Comparison of ENCODE assay signal across 13 mouse cellular contexts in genomic region chr6:125378621-125379020, GRCm38 (mm10). TPM values are rescaled to one million over a fixed set of nuclear protein-coding genes. Genes with fewer than 3 reads are reported as not detected.
DNase-seq lines count a peak whose midpoint lies in the region; ATAC-seq and TF ChIP-seq lines count a peak whose summit lies in the region.
"Had no signal": no experiment of that assay in that cellular context is flagged by ENCODE, and none has a peak within 500 bp of the region (broad histone marks: within the 10 kb centered on the region; RNA-seq: fewer than 3 reads in every experiment).

No protein-coding gene starts in this region.

- H3K9me3 ChIP-seq in heart, embryonic 16.5 days (replicated peaks; ENCODE audit: control insufficient read depth, low read length): no peaks in the 10 kb centered on the region
- no peaks in the 10 kb centered on the region for H3K9me3 ChIP-seq in megakaryocyte, embryonic 14.5 days
- no peaks in the 10 kb centered on the region for H3K9me3 ChIP-seq in intestine, postnatal 0 days (ENCODE audit: control insufficient read depth)
- no peaks in the 10 kb centered on the region for H3K9me3 ChIP-seq in stomach, embryonic 15.5 days
- H3K9me3 ChIP-seq: midbrain, embryonic 15.5 days; neural tube, embryonic 15.5 days had no signal

- H3K36me3 ChIP-seq in heart, embryonic 16.5 days (ENCODE audit: control insufficient read depth, insufficient read depth): no peaks in the 10 kb centered on the region
- H3K36me3 ChIP-seq in megakaryocyte, embryonic 14.5 days (replicated peaks; ENCODE audit: low read length): no peaks in the 10 kb centered on the region
- peaks cover 29% of the 10 kb centered on the region; the same call in 1 of the 2 replicates for H3K36me3 ChIP-seq in intestine, postnatal 0 days (ENCODE audit: control insufficient read depth, insufficient read depth)
- no peaks in the 10 kb centered on the region for H3K36me3 ChIP-seq in stomach, embryonic 15.5 days
- H3K36me3 ChIP-seq: midbrain, embryonic 15.5 days; neural tube, embryonic 15.5 days had no signal

- 15% methylated on average over 6 of the region's 6 CpGs for WGBS in heart, embryonic 16.5 days
- WGBS in intestine, postnatal 0 days: 41% methylated on average over 6 of the region's 6 CpGs
- 34% methylated on average over 6 of the region's 6 CpGs for WGBS in stomach, embryonic 15.5 days

- no peak overlapping the region for H3K9ac ChIP-seq in heart, embryonic 16.5 days (ENCODE audit: low read length)
- H3K9ac ChIP-seq in intestine, postnatal 0 days (ENCODE audit: low read depth, low read length): 0 out of 2 replicates have a peak overlapping the region, but pooled peaks have one; percentile 22
- H3K9ac ChIP-seq in stomach, embryonic 15.5 days: no peak overlapping the region
- H3K9ac ChIP-seq: lung, embryonic 14.5 days; midbrain, embryonic 15.5 days; neural tube, embryonic 15.5 days had no signal

- peaks cover 57% of the 10 kb centered on the region for H3K27me3 ChIP-seq in heart, embryonic 16.5 days (ENCODE audit: control insufficient read depth, insufficient read depth, low read length)
- peaks cover 46% of the 10 kb centered on the region for H3K27me3 ChIP-seq in megakaryocyte, embryonic 14.5 days (replicated peaks)
- H3K27me3 ChIP-seq in intestine, postnatal 0 days (replicated peaks; ENCODE audit: control insufficient read depth, insufficient read depth, low read length): no peaks in the 10 kb centered on the region
- peaks cover 26% of the 10 kb centered on the region for H3K27me3 ChIP-seq in stomach, embryonic 15.5 days (replicated peaks)

- ATAC-seq in heart, embryonic 16.5 days (replicated peaks; ENCODE audit: extremely low read depth, insufficient read depth, low FRiP score): no peak
- ATAC-seq in megakaryocyte, adult 5-6 weeks (ENCODE audit: poor library complexity, severe bottlenecking): no peak
- ATAC-seq in intestine, postnatal 0 days: no peak
- no peak for ATAC-seq in stomach, embryonic 15.5 days (ENCODE audit: insufficient read depth, low FRiP score, low read depth)

- H3K27ac ChIP-seq in heart, embryonic 16.5 days (ENCODE audit: low read length): no peak overlapping the region
- peak overlapping the region; percentile 61; the same call in 1 of the 2 replicates for H3K27ac ChIP-seq in intestine, postnatal 0 days (ENCODE audit: low read depth, low read length)
- H3K27ac ChIP-seq in stomach, embryonic 15.5 days: peak overlapping the region; percentile 70; the same call in 1 of the 2 replicates
- H3K27ac ChIP-seq: left cerebral cortex, adult 2 months; midbrain, embryonic 15.5 days; neural tube, embryonic 15.5 days had no signal

- H3K4me1 ChIP-seq in heart, embryonic 16.5 days (ENCODE audit: control insufficient read depth, insufficient read depth, low read length): peaks cover 17% of the 10 kb centered on the region
- H3K4me1 ChIP-seq in megakaryocyte, embryonic 14.5 days: peaks cover 66% of the 10 kb centered on the region
- H3K4me1 ChIP-seq in intestine, postnatal 0 days (replicated peaks; ENCODE audit: control insufficient read depth, insufficient read depth, low read length): peaks cover 17% of the 10 kb centered on the region; the same call in 1 of the 2 replicates
- peaks cover 35% of the 10 kb centered on the region for H3K4me1 ChIP-seq in stomach, embryonic 15.5 days

- TF ChIP-seq CTCF in intestine, postnatal 0 days (IDR thresholded peaks at IDR 0.05; ENCODE audit: low read depth): no peak

- peak overlapping the region; percentile 39; the same call in 1 of the 2 replicates for H3K4me2 ChIP-seq in heart, embryonic 16.5 days (ENCODE audit: low read depth, low read length)
- H3K4me2 ChIP-seq in intestine, postnatal 0 days (replicated peaks; ENCODE audit: low read depth): peak overlapping the region; percentile 83
- H3K4me2 ChIP-seq in stomach, embryonic 15.5 days: peak overlapping the region; percentile 39
- H3K4me2 ChIP-seq: midbrain, embryonic 15.5 days; neural tube, embryonic 15.5 days had no signal

- H3K4me3 ChIP-seq in heart, embryonic 16.5 days (ENCODE audit: low read length): no peak overlapping the region
- H3K4me3 ChIP-seq in megakaryocyte, embryonic 14.5 days (replicated peaks): peak overlapping the region; percentile 83
- H3K4me3 ChIP-seq in intestine, postnatal 0 days (ENCODE audit: low read depth, low read length): peak overlapping the region; percentile 9; the same call in 1 of the 2 replicates
- H3K4me3 ChIP-seq in stomach, embryonic 15.5 days (replicated peaks): no peak overlapping the region
- H3K4me3 ChIP-seq: left cerebral cortex, adult 2 months; midbrain, embryonic 15.5 days; neural tube, embryonic 15.5 days had no signal

- DNase-seq in heart, postnatal 14 days: no peak
- no peak for DNase-seq in spleen, postnatal 14 days (ENCODE audit: low spot score in 2 of 2)
- DNase-seq in right cerebral cortex, adult 18-20 months: no peak

- intact Hi-C loops in heart, postnatal 14 days (cut with DNase I): no loop called here

RNA-seq across cellular contexts. Expression of gene Plekhg6, which starts 2.0 kb away (rescaled TPM):
- 0.25 and 0.41 TPM in 2 replicates for polyA plus RNA-seq in heart, embryonic 16.5 days (2015; fragmentation: Nextera tagmentation; extraction: Ambion mirVana)
- not detected for total RNA-seq in heart, postnatal 14 days (2021)
- 0.39 TPM in 1 of 2 replicates, not detected in the other for polyA plus RNA-seq in megakaryocyte, embryonic 14.5 days (2012; ENCODE audit: insufficient read depth, low replicate concordance)
- not detected in 2 replicates for total RNA-seq in megakaryocyte, adult 5-6 weeks (2015)
- not detected in 2 replicates for total RNA-seq in megakaryocyte, adult 5-6 weeks (2017)
- polyA plus RNA-seq in intestine, postnatal 0 days (2015; fragmentation: Nextera tagmentation; extraction: Ambion mirVana): 31.4 and 37.0 TPM in 2 replicates
- polyA plus RNA-seq in stomach, embryonic 15.5 days (2015; fragmentation: Nextera tagmentation; extraction: Ambion mirVana): 3.1 and 3.9 TPM in 2 replicates

RNA-seq across cellular contexts. Expression of gene Tnfrsf1a, which starts 29.5 kb away (rescaled TPM):
- 54.2 and 54.8 TPM in 2 replicates for polyA plus RNA-seq in heart, embryonic 16.5 days (2015; fragmentation: Nextera tagmentation; extraction: Ambion mirVana)
- total RNA-seq in heart, postnatal 14 days (2021): 10 to 100 TPM; 63.4 to 70.7 TPM
- polyA plus RNA-seq in megakaryocyte, embryonic 14.5 days (2012; ENCODE audit: insufficient read depth, low replicate concordance): 10.1 and 63.6 TPM in 2 replicates
- 96.4 and 101 TPM in 2 replicates for total RNA-seq in megakaryocyte, adult 5-6 weeks (2015)
- 90.2 and 116 TPM in 2 replicates for total RNA-seq in megakaryocyte, adult 5-6 weeks (2017)
- 108 and 109 TPM in 2 replicates for polyA plus RNA-seq in intestine, postnatal 0 days (2015; fragmentation: Nextera tagmentation; extraction: Ambion mirVana)
- polyA plus RNA-seq in stomach, embryonic 15.5 days (2015; fragmentation: Nextera tagmentation; extraction: Ambion mirVana): 67.6 and 69.5 TPM in 2 replicates

RNA-seq across cellular contexts. Expression of gene Scnn1a, which starts 58.2 kb away (rescaled TPM):
- polyA plus RNA-seq in heart, embryonic 16.5 days (2015; fragmentation: Nextera tagmentation; extraction: Ambion mirVana): 2.6 and 2.9 TPM in 2 replicates
- total RNA-seq in heart, postnatal 14 days (2021): 1 to 10 TPM in 1 of 2 experiments, under 1 TPM in 1; 1.00 to 1.1 TPM
- 0.39 TPM in 1 of 2 replicates, not detected in the other for polyA plus RNA-seq in megakaryocyte, embryonic 14.5 days (2012; ENCODE audit: insufficient read depth, low replicate concordance)
- 9.0 and 9.5 TPM in 2 replicates for total RNA-seq in megakaryocyte, adult 5-6 weeks (2015)
- total RNA-seq in megakaryocyte, adult 5-6 weeks (2017): 0.99 and 1.6 TPM in 2 replicates
- polyA plus RNA-seq in intestine, postnatal 0 days (2015; fragmentation: Nextera tagmentation; extraction: Ambion mirVana): 16.9 and 19.0 TPM in 2 replicates
- polyA plus RNA-seq in stomach, embryonic 15.5 days (2015; fragmentation: Nextera tagmentation; extraction: Ambion mirVana): 3.1 and 3.8 TPM in 2 replicates
- polyA plus RNA-seq: CD4-positive, CD25-positive, alpha-beta regulatory T cell, adult 4 months had no signal

Comparison
In these comparisons a context has a peak if more than half of its experiments do, and no peak if none do; other contexts are left out.
1. H3K4me3 ChIP-seq: peak in megakaryocyte, embryonic 14.5 days (single experiment) and intestine, postnatal 0 days (single experiment); none in heart, embryonic 16.5 days (single experiment) and stomach, embryonic 15.5 days (single experiment).
2. Peak in every context shown above with its lines, with median percentiles within 50 percentile points of each other: H3K4me2 ChIP-seq.